Mouse (Mus musculus): Measurements from ENCODE around the gene Afm.

DNA sequence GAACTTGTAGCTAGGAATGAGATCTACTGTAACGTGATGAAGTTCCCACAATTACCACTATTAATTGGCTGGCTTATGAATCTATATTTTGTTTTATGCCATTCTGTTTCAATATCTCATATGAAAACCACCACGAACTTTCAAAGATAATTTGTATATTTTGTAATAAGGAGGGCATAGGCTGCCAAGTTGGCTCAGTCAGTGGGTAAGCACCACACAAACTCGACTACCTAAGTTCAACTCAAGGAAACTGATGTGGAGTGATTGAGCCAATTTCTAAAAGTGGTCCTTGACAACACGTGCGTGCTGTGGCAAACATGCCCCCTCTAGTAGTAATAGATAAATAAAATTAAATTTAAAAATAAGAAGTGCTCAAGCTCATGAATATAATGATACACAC is 17.0 kb upstream of the Afm start:
- TF ChIP-seq POLR2A (IDR thresholded peaks at IDR 0.05; ENCODE audit: insufficient read depth, low read length) (no peak), CTCF (IDR thresholded peaks at IDR 0.05; ENCODE audit: low read depth, low read length) (no peak), EP300 (IDR thresholded peaks at IDR 0.05; ENCODE audit: insufficient read depth, low read depth, low read length) (no peak)
